Mouse (Mus musculus) testis, adult 2 months (tissue): ENCODE data around the gene Ptpn6.

Experiments
- CTCF ChIP-seq: fragments of 200-500 bp; IDR thresholded peaks from 2 replicates; pipeline ENCODE4 v1.5.1; 2012; ENCODE audit warnings: low read depth, mild to moderate bottlenecking, inconsistent platforms, low read length, moderate library complexity; ENCODE audit not compliant: control insufficient read depth, insufficient read depth, insufficient replicate concordance
- POLR2A ChIP-seq: fragments of 200-500 bp; IDR thresholded peaks from 2 replicates; pipeline ENCODE4 v1.6.1; 2012; ENCODE audit warnings: low read depth, mild to moderate bottlenecking, inconsistent platforms, low read length, moderate library complexity; ENCODE audit not compliant: control insufficient read depth

- TF ChIP-seq CTCF (no peak), POLR2A (no peak)
Measured at GRCm38 (mm10) chr6:124768704-124769044, 30.2 kb upstream of the Ptpn6 start.
